Comparison of ENCODE assay signal across 14 mouse cellular contexts in genomic region chr12:36991970-36992369, GRCm38 (mm10).
"Had no signal": no experiment of that assay in that cellular context is flagged by ENCODE, and none has a peak within 500 bp of the region (broad histone marks: within the 10 kb centered on the region; RNA-seq: fewer than 3 reads in every experiment).

No protein-coding gene starts in this region.

- H3K4me1 ChIP-seq: midbrain, embryonic 10.5 days; neural tube, embryonic 15.5 days had no signal

- H3K27ac ChIP-seq: layer of hippocampus, adult 2 months; liver, embryonic 14.5 days; midbrain, embryonic 10.5 days; neural tube, embryonic 15.5 days; stomach, postnatal 0 days had no signal

- H3K4me3 ChIP-seq: layer of hippocampus, adult 2 months; midbrain, embryonic 10.5 days; myocyte; neural tube, embryonic 15.5 days had no signal

- H3K9me3 ChIP-seq: midbrain, embryonic 10.5 days; neural tube, embryonic 15.5 days had no signal

- DNase-seq: kidney, adult 18-20 months; kidney, postnatal 10 days; kidney, postnatal 4 days; left cerebral cortex, postnatal 4 days; midbrain, embryonic 14.5 days; right cerebral cortex, adult 18-20 months; right cerebral cortex, postnatal 25 days; thymus, postnatal 4 days had no signal

- H3K36me3 ChIP-seq: midbrain, embryonic 10.5 days; neural tube, embryonic 15.5 days had no signal

- H3K4me2 ChIP-seq: neural tube, embryonic 15.5 days had no signal

- H3K9ac ChIP-seq: liver, embryonic 14.5 days; neural tube, embryonic 15.5 days had no signal

- H3K27me3 ChIP-seq: neural tube, embryonic 15.5 days had no signal
